Mouse (Mus musculus) bone marrow, adult 2 months (tissue): ENCODE measurements around the gene Trim62.

Experiments used
- CTCF ChIP-seq: fragments of 200-500 bp; IDR thresholded peaks from 2 replicates; pipeline ENCODE4 v1.5.1; 2011; ENCODE audit warnings: low read length, control low read depth; ENCODE audit not compliant: control insufficient read depth, insufficient read depth
- POLR2A ChIP-seq: fragments of 200-500 bp; IDR thresholded peaks from 2 replicates; pipeline ENCODE4 v1.6.1; 2011; ENCODE audit warnings: low read depth, mild to moderate bottlenecking, control low read depth, low read length, borderline replicate concordance; ENCODE audit not compliant: control insufficient read depth

DNA sequence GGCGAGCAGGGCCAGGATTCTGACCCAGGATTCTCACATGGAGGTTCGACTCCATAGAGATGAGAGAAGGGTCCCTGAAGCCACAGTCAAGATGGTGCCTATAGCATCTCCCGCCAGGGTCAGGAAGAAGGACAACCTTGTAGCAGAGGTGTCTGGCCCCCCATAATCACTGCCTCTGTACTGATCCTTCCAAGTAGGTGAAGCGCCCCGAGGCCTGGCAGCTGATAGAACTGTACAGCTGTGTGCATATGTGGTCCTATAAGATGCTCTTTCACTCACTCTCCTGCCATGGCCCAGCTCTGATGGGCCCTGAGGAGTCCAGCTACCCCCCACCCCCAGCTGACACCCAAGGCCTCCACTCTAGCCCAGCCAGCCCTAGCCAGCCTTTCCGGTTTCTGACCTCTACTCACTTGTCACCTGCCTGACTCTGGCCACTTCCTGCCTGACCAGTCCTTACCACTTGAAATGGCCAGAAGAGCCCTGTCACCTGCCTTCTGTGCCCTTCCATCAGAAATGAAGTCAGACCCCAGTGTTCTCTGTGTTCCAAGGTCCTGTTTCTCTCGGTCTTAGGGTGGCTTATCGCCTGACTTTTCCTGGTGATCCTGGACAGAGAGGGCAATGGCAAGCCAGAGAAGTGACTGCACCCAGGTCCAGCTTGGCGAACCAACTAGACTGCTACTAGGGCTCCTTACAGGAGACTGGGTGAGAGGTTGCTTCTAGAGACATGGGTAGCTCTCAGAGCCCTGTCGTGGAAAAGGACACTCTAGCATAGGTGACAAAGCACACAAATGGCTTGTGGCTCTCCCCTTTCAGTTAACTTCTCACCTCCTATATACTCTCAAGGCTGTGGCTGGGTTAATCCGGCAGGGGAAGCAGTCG lies 6.6 kb downstream of the Trim62 start:
- TF ChIP-seq CTCF (no peak), POLR2A (no peak)
